Mouse (Mus musculus): ENCODE measurements at regions not wholly inside any gene's neighbourhood (a gene's known extent, or its start where the extent isn't known, plus 50 kb on each side); places are given as distances from the start of the nearest gene placed in this dataset.

- TF ChIP-seq CTCF (conservative IDR thresholded peaks at IDR 0.05 in 1 of 2, IDR thresholded peaks at IDR 0.05 in 1 of 2; ENCODE audit: low read depth in 2 of 2, low read length in 2 of 2) (no peak), MAX (IDR thresholded peaks at IDR 0.05; ENCODE audit: low read length) (no peak), ZKSCAN1 (IDR thresholded peaks at IDR 0.05; ENCODE audit: borderline replicate concordance, low read depth, low read length) (no peak), NRF1 (IDR thresholded peaks at IDR 0.05; ENCODE audit: low read depth, low read length) (no peak), JUN (IDR thresholded peaks at IDR 0.05; ENCODE audit: insufficient read depth, low read depth, low read length) (no peak), POLR2A (IDR thresholded peaks at IDR 0.05; ENCODE audit: low read depth, low read length) (no peak), EP300 (IDR thresholded peaks at IDR 0.05; ENCODE audit: low read length) (no peak), MXI1 (IDR thresholded peaks at IDR 0.05; ENCODE audit: low read depth, low read length) (no peak), CHD2 (IDR thresholded peaks at IDR 0.05; ENCODE audit: low read length) (no peak), TCF12 (IDR thresholded peaks at IDR 0.05; ENCODE audit: low read depth, low read length) (no peak), RCOR1 (conservative IDR thresholded peaks at IDR 0.05; ENCODE audit: low read depth, low read length) (no peak)
Measured at GRCm38 (mm10) chr17:64466273-64466672, 134.3 kb upstream of the Man2a1 start.
